27 mouse cellular contexts compared by ENCODE assay signal in the genomic region with DNA sequence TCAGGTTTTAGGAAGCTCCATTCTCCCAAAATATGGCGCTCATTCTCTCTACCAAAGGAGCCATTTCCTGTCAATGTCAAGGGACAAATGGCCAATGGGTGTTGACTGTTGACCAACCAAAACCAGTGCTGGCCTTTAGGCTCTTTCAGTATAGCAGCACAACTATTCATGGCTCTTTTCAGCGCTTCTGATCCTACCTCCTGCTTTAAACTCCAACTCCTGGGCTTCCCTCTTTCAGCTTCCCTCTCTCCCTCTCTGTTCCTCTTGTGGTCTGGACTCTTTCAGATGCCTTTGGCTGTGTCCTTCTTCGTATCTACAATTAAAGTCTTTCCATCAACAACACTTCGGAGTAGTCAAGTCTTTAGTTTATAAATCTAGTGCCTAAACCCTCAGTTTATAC.
DNase-seq lines count a peak whose midpoint lies in the region; ATAC-seq and TF ChIP-seq lines count a peak whose summit lies in the region.
"Had no signal": no experiment of that assay in that cellular context is flagged by ENCODE, and none has a peak within 500 bp of the region (broad histone marks: within the 10 kb centered on the region; RNA-seq: fewer than 3 reads in every experiment).

No protein-coding gene starts in this region.

- H3K4me2 ChIP-seq in lung, embryonic 14.5 days, result no peak overlapping the region
- H3K4me2 ChIP-seq: hindbrain, embryonic 14.5 days; liver, embryonic 13.5 days; lung, embryonic 15.5 days had no signal

- H3K9me3 ChIP-seq in lung, embryonic 14.5 days (ENCODE audit: low read depth, low read length), result no peaks in the 10 kb centered on the region
- H3K9me3 ChIP-seq: G1E; heart, embryonic 13.5 days; liver, embryonic 13.5 days; lung, embryonic 15.5 days had no signal

- ATAC-seq in lung, embryonic 14.5 days (ENCODE audit: insufficient read depth), result no peak; the same call in 1 of the 2 replicates
- peak; percentile 29; the same call in 1 of the 2 replicates for ATAC-seq in megakaryocyte progenitor cell, adult 5-6 weeks (replicated peaks; ENCODE audit: poor library complexity)
- ATAC-seq: forebrain, postnatal 0 days; Patski had no signal

- H3K27me3 ChIP-seq in lung, embryonic 14.5 days (ENCODE audit: insufficient read depth, low read length), result no peaks in the 10 kb centered on the region
- H3K27me3 ChIP-seq: heart, embryonic 13.5 days; liver, embryonic 13.5 days; lung, embryonic 15.5 days; Patski had no signal

- H3K9ac ChIP-seq in lung, embryonic 14.5 days, result no peak overlapping the region
- H3K9ac ChIP-seq: forebrain, postnatal 0 days; hindbrain, embryonic 14.5 days; liver, embryonic 13.5 days; lung, embryonic 15.5 days had no signal

- peak overlapping the region; percentile 93 for H3K27ac ChIP-seq in gastrocnemius, adult 2 months
- H3K27ac ChIP-seq in layer of hippocampus, adult 2 months, result peak overlapping the region; percentile 43; the same call in 1 of the 2 replicates
- peak overlapping the region; percentile 30; the same call in 1 of the 2 replicates for H3K27ac ChIP-seq in lung, embryonic 14.5 days (ENCODE audit: low read depth)
- H3K27ac ChIP-seq: hindbrain, embryonic 14.5 days had no signal

- intact Hi-C loops in gastrocnemius, adult 2 months (cut with DNase I), result no loop called here

- TF ChIP-seq CTCF in gastrocnemius, adult 2 months (IDR thresholded peaks at IDR 0.05), result no peak
- TF ChIP-seq CTCF in layer of hippocampus, adult 2 months (conservative IDR thresholded peaks at IDR 0.05), result no peak
- no peak for TF ChIP-seq CTCF in lung, embryonic 14.5 days (IDR thresholded peaks at IDR 0.05; ENCODE audit: low read depth)

- no peak for DNase-seq in gastrocnemius, adult 2 months
- no peak for DNase-seq in gastrocnemius, postnatal 25 days
- no peak for DNase-seq in layer of hippocampus, adult 2 months (ENCODE audit: low spot score in 2 of 2)
- no peak for DNase-seq in layer of hippocampus, adult 18-20 months (ENCODE audit: low spot score in 2 of 2)
- no peak for DNase-seq in lung, embryonic 14.5 days
- DNase-seq in lung, postnatal 10 days, result no peak
- no peak for DNase-seq in kidney, adult 11 months
- DNase-seq: adrenal gland, postnatal 36 days; cerebellum, adult 9-11 months; forebrain, postnatal 0 days; gastrocnemius, postnatal 10 days; heart, adult 18-20 months; kidney, adult 18-20 months; kidney, postnatal 36 days; layer of hippocampus, postnatal 36 days; liver, embryonic 13.5 days; lung, postnatal 36 days; midbrain, embryonic 14.5 days; thymus, adult 2 months; thymus, postnatal 36 days had no signal

- H3K4me1 ChIP-seq in lung, embryonic 14.5 days (ENCODE audit: insufficient read depth), result peaks cover 23% of the 10 kb centered on the region

- WGBS in lung, embryonic 14.5 days, result 63% methylated on average over 4 of the region's 4 CpGs

- peak overlapping the region; percentile 36; the same call in 1 of the 2 replicates for H3K4me3 ChIP-seq in gastrocnemius, adult 2 months
- no peak overlapping the region for H3K4me3 ChIP-seq in layer of hippocampus, adult 2 months
- no peak overlapping the region for H3K4me3 ChIP-seq in lung, embryonic 14.5 days (ENCODE audit: low read depth, low read length)
- H3K4me3 ChIP-seq: erythroblast, embryonic 14.5 days; heart, embryonic 13.5 days; liver, embryonic 13.5 days; lung, embryonic 15.5 days had no signal

- H3K36me3 ChIP-seq in lung, embryonic 14.5 days (ENCODE audit: insufficient read depth), result no peaks in the 10 kb centered on the region
- H3K36me3 ChIP-seq: heart, embryonic 13.5 days; liver, embryonic 13.5 days; lung, embryonic 15.5 days had no signal

Comparison
In these comparisons a context has a peak if more than half of its experiments do, and no peak if none do; other contexts are left out.
1. H3K27ac ChIP-seq: peak in every context shown above with its lines; median percentile 93 in gastrocnemius, adult 2 months; 43 in layer of hippocampus, adult 2 months; 30 in lung, embryonic 14.5 days.